Mouse (Mus musculus) CH12.LX (cell line): ENCODE data around the gene Slc39a13. TPM values are rescaled to one million over a fixed set of nuclear protein-coding genes. Genes with fewer than 3 reads are reported as not detected.

Experiments used
- DNase-seq: peaks from one replicate; pipeline ENCODE4 v3.0.0-alpha.2; 2013; ENCODE audit errors: extremely low read depth
- H3K27ac ChIP-seq: 2 replicates; pipeline ENCODE4 v1.5.1; 2012; ENCODE audit warnings: low read depth, mild to moderate bottlenecking, control low read depth, moderate library complexity; ENCODE audit not compliant: insufficient read depth
- H3K27me3 ChIP-seq: replicated peaks from 2 replicates; pipeline ENCODE3; 2012; ENCODE audit warnings: inconsistent platforms
- H3K36me3 ChIP-seq, 2 experiments: replicated peaks in 1 of 2; 2 replicates each; pipeline versions ENCODE3 to v1.6.1; 2012; ENCODE audit warnings: inconsistent platforms in 1 of 2, low read length in 1 of 2, mild to moderate bottlenecking in 1 of 2, mixed read lengths in 1 of 2, moderate library complexity in 1 of 2; ENCODE audit not compliant: control insufficient read depth in 1 of 2, insufficient read depth in 1 of 2
- H3K4me1 ChIP-seq, 2 experiments: 2 replicates each; pipeline ENCODE4 v1.6.1; 2012; ENCODE audit warnings: inconsistent platforms in 1 of 2, moderate library complexity in 1 of 2; ENCODE audit not compliant: insufficient read depth in 2 of 2, control insufficient read depth in 1 of 2
- H3K4me2 ChIP-seq: 2 replicates; pipeline ENCODE4 v1.6.1; 2012; ENCODE audit warnings: low read depth, mild to moderate bottlenecking, control low read depth; ENCODE audit not compliant: poor library complexity, insufficient read depth, severe bottlenecking
- H3K4me3 ChIP-seq, 3 experiments: fragments of 150-350 bp in 1 of 3; sonication (generic) in 1 of 3; replicated peaks in 1 of 3; 2 replicates each; pipeline versions ENCODE3 to v1.5.1; 2011 to 2012; ENCODE audit warnings: low read depth in 2 of 3, low read length in 2 of 3, mild to moderate bottlenecking in 2 of 3, moderate library complexity in 2 of 3, control low read depth in 1 of 3, improper control_type of control experiment in 1 of 3, inconsistent platforms in 1 of 3, mixed read lengths in 1 of 3; ENCODE audit not compliant: poor library complexity in 1 of 3
- H3K79me2 ChIP-seq: replicated peaks from 2 replicates; pipeline ENCODE4 v1.6.1; 2012; ENCODE audit warnings: mild to moderate bottlenecking, moderate library complexity; ENCODE audit not compliant: control insufficient read depth, poor library complexity, insufficient read depth, severe bottlenecking; ENCODE audit errors: extremely low read depth
- H3K9ac ChIP-seq: 2 replicates; pipeline ENCODE4 v1.6.1; 2012; ENCODE audit warnings: low read depth, mild to moderate bottlenecking, control low read depth, moderate library complexity; ENCODE audit not compliant: insufficient read depth
- H3K9me3 ChIP-seq: replicated peaks from 2 replicates; pipeline ENCODE3; 2012; ENCODE audit warnings: low read length, inconsistent platforms, mixed read lengths
- CHD2 ChIP-seq: IDR thresholded peaks from 2 replicates; pipeline ENCODE4 v1.6.1; 2011; ENCODE audit warnings: low read length, improper control_type of control experiment
- CTCF ChIP-seq, 2 experiments: IDR thresholded peaks in 1 of 2; conservative IDR thresholded peaks in 1 of 2; 2 replicates each; pipeline ENCODE4 v1.5.1; 2011 to 2012; ENCODE audit warnings: low read depth in 2 of 2, low read length in 2 of 2, improper control_type of control experiment in 1 of 2, inconsistent platforms in 1 of 2, mild to moderate bottlenecking in 1 of 2, moderate library complexity in 1 of 2
- ELF1 ChIP-seq: IDR thresholded peaks from 2 replicates; pipeline ENCODE4 v1.6.1; 2014; ENCODE audit warnings: low read depth, mild to moderate bottlenecking, inconsistent platforms, low read length, improper control_type of control experiment
- EP300 ChIP-seq: IDR thresholded peaks from 2 replicates; pipeline ENCODE4 v1.6.1; 2011; ENCODE audit warnings: low read length, improper control_type of control experiment
- ETS1 ChIP-seq: conservative IDR thresholded peaks from 2 replicates; pipeline ENCODE4 v1.6.1; 2012; ENCODE audit warnings: low read depth, mild to moderate bottlenecking, inconsistent platforms, low read length, improper control_type of control experiment, moderate library complexity
- GABPA ChIP-seq: IDR thresholded peaks from 2 replicates; pipeline ENCODE4 v1.6.1; 2012; ENCODE audit warnings: low read depth, low read length, improper control_type of control experiment, inconsistent platforms; ENCODE audit not compliant: insufficient replicate concordance
- KAT2A ChIP-seq: IDR thresholded peaks from 2 replicates; pipeline ENCODE4 v1.6.1; 2012; ENCODE audit warnings: low read length, improper control_type of control experiment, inconsistent platforms; ENCODE audit not compliant: insufficient replicate concordance
- MAZ ChIP-seq: IDR thresholded peaks from 2 replicates; pipeline ENCODE4 v1.6.1; 2012; ENCODE audit warnings: low read depth, mild to moderate bottlenecking, inconsistent platforms, low read length, improper control_type of control experiment, moderate library complexity
- NRF1 ChIP-seq: IDR thresholded peaks from 2 replicates; pipeline ENCODE4 v1.6.1; 2014; ENCODE audit warnings: low read depth, mild to moderate bottlenecking, inconsistent platforms, low read length, improper control_type of control experiment, moderate library complexity
- POLR2A ChIP-seq: IDR thresholded peaks from 2 replicates; pipeline ENCODE4 v1.6.1; 2011; ENCODE audit warnings: low read depth, mild to moderate bottlenecking, improper control_type of control experiment, low read length
- RAD21 ChIP-seq: IDR thresholded peaks from 2 replicates; pipeline ENCODE4 v1.6.1; 2011; ENCODE audit warnings: low read depth, mild to moderate bottlenecking, low read length, improper control_type of control experiment, moderate library complexity
- SMC3 ChIP-seq: IDR thresholded peaks from 2 replicates; pipeline ENCODE4 v1.6.1; 2011; ENCODE audit warnings: low read depth, low read length, improper control_type of control experiment
- TBP ChIP-seq: conservative IDR thresholded peaks from 2 replicates; pipeline ENCODE4 v1.6.1; 2011; ENCODE audit warnings: low read depth, low read length, improper control_type of control experiment
- ZMIZ1 ChIP-seq: IDR thresholded peaks from 2 replicates; pipeline ENCODE4 v1.6.1; 2012; ENCODE audit warnings: low read depth, mild to moderate bottlenecking, inconsistent platforms, low read length, improper control_type of control experiment
- dilution Hi-C: fragments of 300-500 bp; cut with MboI; formaldehyde crosslinking; loops from 2 replicates; pipeline ENCODE4 v1.14.3; 2020; ENCODE audit warnings: low sequenced_read_pairs; ENCODE audit not compliant: extremely low pct_unique_long_range_greater_than_20kb, extremely low pct_ligation_motif_present
- in situ Hi-C: fragments of 300-500 bp; cut with MboI; formaldehyde crosslinking; loops from 3 replicates; pipeline ENCODE4 v1.14.3; 2019; ENCODE audit warnings: low sequenced_read_pairs, low pct_ligation_motif_present, low pct_unique_long_range_greater_than_20kb, mixed read lengths
- polyA plus RNA-seq: library from polyadenylated mRNA; unstranded; fragments of >175 nt; gene quantifications from 2 replicates; pipeline ENCODE4 v1.2.1, GENCODE M21; 2012; ENCODE audit warnings: low read depth; ENCODE audit not compliant: insufficient read length
- total RNA-seq, 2 experiments: library from RNA; depleted of rRNA; stranded (reverse); fragments of 300-350 nt in 1 of 2; fragments of >200 nt in 1 of 2; gene quantifications; 2 replicates each; pipeline ENCODE4 v1.2.3; 2012 to 2014

Slc39a13 gene
- total and polyA plus RNA-seq, 3 experiments, result 3.5 to 7.5 (median 7.2) TPM

GRCm38 (mm10) chr2:91116842-91117241, 46.6 kb upstream of the Slc39a13 start:
- in situ Hi-C loops (no loop called here), dilution Hi-C loops (no loop called here)
- no peak overlapping the region for H3K4me2 ChIP-seq
- DNase-seq, result no peak
- H3K9ac ChIP-seq, result no peak overlapping the region
- no peak for TF ChIP-seq MAZ
- H3K27ac ChIP-seq, result no peak overlapping the region
- no peak overlapping the region for H3K4me3 ChIP-seq
- H3K4me1 ChIP-seq, result peaks cover 0 to 4% of the 10 kb centered on the region in 2 experiments; a peak in 1 of 4 replicates
- H3K9me3 ChIP-seq, result no peaks in the 10 kb centered on the region
- no peaks in the 10 kb centered on the region for H3K27me3 ChIP-seq
- peaks cover 47 to 67% of the 10 kb centered on the region in 2 experiments for H3K36me3 ChIP-seq
- no peaks in the 10 kb centered on the region for H3K79me2 ChIP-seq

DNA sequence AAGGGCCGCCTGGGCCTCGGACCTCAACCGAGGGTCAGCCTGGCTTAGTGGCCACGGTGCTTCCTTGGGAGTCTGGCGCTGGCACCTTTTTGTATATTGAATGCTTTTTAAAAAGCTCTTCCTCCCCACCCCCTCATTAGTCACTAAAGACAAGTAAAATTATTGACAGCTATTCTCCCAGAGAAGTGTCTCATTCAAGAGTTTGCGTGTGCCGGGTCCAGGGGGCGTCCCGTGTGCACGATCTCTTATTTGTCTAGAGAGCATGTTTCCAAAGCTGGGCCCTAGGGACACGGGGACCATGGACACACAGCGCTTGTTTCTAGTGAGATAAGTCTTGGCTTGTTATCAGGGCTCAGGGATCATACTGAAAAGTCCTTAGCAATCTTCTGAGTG, 45.4 kb upstream of the Slc39a13 start:
- Histone ChIP-seq H3K9ac (no peak overlapping the region), H3K36me3 (peaks cover 59 to 80% of the 10 kb centered on the region in 2 experiments), H3K9me3 (no peaks in the 10 kb centered on the region), H3K4me3 (no peak overlapping the region), H3K27ac (no peak overlapping the region), H3K4me2 (no peak overlapping the region), H3K79me2 (no peaks in the 10 kb centered on the region; the same call in 1 of the 2 replicates), H3K27me3 (no peaks in the 10 kb centered on the region), H3K4me1 (peaks cover 0 to 5% of the 10 kb centered on the region in 2 experiments; a peak in 1 of 4 replicates)
- TF ChIP-seq SMC3, result no peak
- no peak for TF ChIP-seq TBP
- TF ChIP-seq GABPA, result no peak
- TF ChIP-seq ELF1, result no peak
- no peak for TF ChIP-seq POLR2A
- no peak for TF ChIP-seq ETS1
- no peak for TF ChIP-seq EP300
- dilution Hi-C loops (no loop called here), in situ Hi-C loops (no loop called here)
- DNase-seq, result no peak

GRCm38 (mm10) chr2:91114781-91115577, 44.8 kb upstream of the Slc39a13 start:
- H3K4me1 ChIP-seq, result peaks cover 0 to 5% of the 10 kb centered on the region in 2 experiments; a peak in 1 of 4 replicates
- no peak overlapping the region for H3K9ac ChIP-seq
- peak; percentile 68 for TF ChIP-seq SMC3
- TF ChIP-seq CTCF (conservative IDR thresholded peaks at IDR 0.05 in 1 of 2, IDR thresholded peaks at IDR 0.05 in 1 of 2; ENCODE audit: low read depth in 2 of 2, low read length in 2 of 2), result peak in 1 of 2 experiments; percentile 96; a peak in 2 of 4 replicates
- peak; percentile 69 for TF ChIP-seq RAD21
- no peak for TF ChIP-seq ZMIZ1
- no peak for TF ChIP-seq CHD2
- TF ChIP-seq NRF1, result no peak
- no peak for TF ChIP-seq KAT2A
- dilution Hi-C loops, result no loop called here
- H3K9me3 ChIP-seq, result no peaks in the 10 kb centered on the region
- DNase-seq, result peak; percentile 58
- H3K27ac ChIP-seq, result no peak overlapping the region
- in situ Hi-C loops, result no loop called here
- H3K4me3 ChIP-seq, result no peak overlapping the region
- H3K4me2 ChIP-seq, result no peak overlapping the region
- no peaks in the 10 kb centered on the region for H3K27me3 ChIP-seq
- peaks cover 63 to 86% of the 10 kb centered on the region in 2 experiments for H3K36me3 ChIP-seq
- no peaks in the 10 kb centered on the region; the same call in none of the 2 replicates for H3K79me2 ChIP-seq
